ENCODE assay signal across 29 mouse cellular contexts in genomic region chr11:33998244-33998643, GRCm38 (mm10). TPM values are rescaled to one million over a fixed set of nuclear protein-coding genes. Genes with fewer than 3 reads are reported as not detected.
DNase-seq lines count a peak whose midpoint lies in the region; ATAC-seq lines count a peak whose summit lies in the region.
"Had no signal": no experiment of that assay in that cellular context is flagged by ENCODE, and none has a peak within 500 bp of the region (broad histone marks: within the 10 kb centered on the region; RNA-seq: fewer than 3 reads in every experiment).

No protein-coding gene starts in this region.

- DNase-seq in hindbrain, embryonic 10.5 days (ENCODE audit: low spot score), result no peak
- peak; percentile 22 for DNase-seq in testis, postnatal 10 days (ENCODE audit: low spot score)
- DNase-seq in testis, postnatal 14 days (ENCODE audit: low spot score), result no peak
- no peak for DNase-seq in layer of hippocampus, adult 8-10 months (ENCODE audit: low spot score in 2 of 2)
- DNase-seq: adrenal gland, postnatal 25 days; B cell, adult 2 months; cerebellum, adult 18-20 months; cerebellum, postnatal 10 days; heart, postnatal 14 days; kidney, adult 8-10 months; kidney, postnatal 10 days; liver; lung, adult 2 months; lung, postnatal 10 days; right cerebral cortex, postnatal 25 days; thymus, adult 18-20 months had no signal

- H3K9ac ChIP-seq in hindbrain, embryonic 16.5 days (ENCODE audit: low read depth, low read length), result peak overlapping the region; percentile 35; the same call in 1 of the 2 replicates
- no peak overlapping the region for H3K9ac ChIP-seq in midbrain, embryonic 15.5 days
- H3K9ac ChIP-seq in neural tube, embryonic 15.5 days (replicated peaks), result no peak overlapping the region
- H3K9ac ChIP-seq: embryonic facial prominence, embryonic 13.5 days; forebrain, embryonic 15.5 days; liver, embryonic 14.5 days; stomach, embryonic 15.5 days had no signal

- peak overlapping the region; percentile 39; the same call in 1 of the 2 replicates for H3K27ac ChIP-seq in hindbrain, embryonic 16.5 days (ENCODE audit: low read depth, low read length)
- H3K27ac ChIP-seq in hindbrain, embryonic 10.5 days, result no peak overlapping the region
- peak overlapping the region; percentile 41; the same call in 1 of the 2 replicates for H3K27ac ChIP-seq in midbrain, embryonic 15.5 days
- peak overlapping the region; percentile 33; the same call in 1 of the 2 replicates for H3K27ac ChIP-seq in neural tube, embryonic 15.5 days (replicated peaks)
- H3K27ac ChIP-seq: embryonic facial prominence, embryonic 13.5 days; forebrain, embryonic 10.5 days; forebrain, embryonic 15.5 days; liver, embryonic 14.5 days; macrophage; stomach, embryonic 15.5 days had no signal

- H3K27me3 ChIP-seq in hindbrain, embryonic 16.5 days (replicated peaks; ENCODE audit: control insufficient read depth, insufficient read depth, low read length), result no peaks in the 10 kb centered on the region
- H3K27me3 ChIP-seq in hindbrain, embryonic 10.5 days (ENCODE audit: insufficient read depth, poor library complexity, severe bottlenecking), result 0 out of 2 replicates have a peak, but pooled peaks cover 4% of the 10 kb centered on the region
- H3K27me3 ChIP-seq in midbrain, embryonic 15.5 days (replicated peaks), result no peaks in the 10 kb centered on the region
- no peaks in the 10 kb centered on the region for H3K27me3 ChIP-seq in neural tube, embryonic 15.5 days (replicated peaks)
- H3K27me3 ChIP-seq: forebrain, embryonic 15.5 days; stomach, embryonic 15.5 days had no signal

- H3K4me2 ChIP-seq in hindbrain, embryonic 16.5 days (ENCODE audit: low read length), result no peak overlapping the region
- no peak overlapping the region for H3K4me2 ChIP-seq in midbrain, embryonic 15.5 days
- H3K4me2 ChIP-seq in neural tube, embryonic 15.5 days, result no peak overlapping the region
- H3K4me2 ChIP-seq: embryonic facial prominence, embryonic 13.5 days; forebrain, embryonic 15.5 days; stomach, embryonic 15.5 days had no signal

- no peak overlapping the region for H3K4me3 ChIP-seq in hindbrain, embryonic 16.5 days (ENCODE audit: low read length)
- H3K4me3 ChIP-seq in hindbrain, embryonic 10.5 days, result no peak overlapping the region
- H3K4me3 ChIP-seq in midbrain, embryonic 15.5 days, result no peak overlapping the region
- no peak overlapping the region for H3K4me3 ChIP-seq in neural tube, embryonic 15.5 days (replicated peaks)
- H3K4me3 ChIP-seq: embryonic facial prominence, embryonic 13.5 days; forebrain, embryonic 10.5 days; forebrain, embryonic 15.5 days; stomach, embryonic 15.5 days had no signal

- 36% methylated on average over 10 of the region's 10 CpGs for WGBS in hindbrain, embryonic 16.5 days
- WGBS in hindbrain, embryonic 10.5 days, result 55% methylated on average over 10 of the region's 10 CpGs
- 27% methylated on average over 10 of the region's 10 CpGs for WGBS in midbrain, embryonic 15.5 days
- 47% methylated on average over 10 of the region's 10 CpGs for WGBS in neural tube, embryonic 15.5 days

- no peaks in the 10 kb centered on the region for H3K36me3 ChIP-seq in hindbrain, embryonic 16.5 days (ENCODE audit: control insufficient read depth, insufficient read depth, low read length)
- no peaks in the 10 kb centered on the region for H3K36me3 ChIP-seq in hindbrain, embryonic 10.5 days
- no peaks in the 10 kb centered on the region for H3K36me3 ChIP-seq in midbrain, embryonic 15.5 days (replicated peaks)
- H3K36me3 ChIP-seq in neural tube, embryonic 15.5 days, result no peaks in the 10 kb centered on the region
- H3K36me3 ChIP-seq: embryonic facial prominence, embryonic 13.5 days; forebrain, embryonic 10.5 days; forebrain, embryonic 15.5 days; stomach, embryonic 15.5 days had no signal

- peak; percentile 62 for ATAC-seq in hindbrain, embryonic 16.5 days
- 0 out of 2 replicates have a peak, but pooled peaks have one; percentile 39 for ATAC-seq in midbrain, embryonic 15.5 days (replicated peaks)
- no peak for ATAC-seq in neural tube, embryonic 15.5 days (ENCODE audit: low FRiP score)
- ATAC-seq: forebrain, embryonic 15.5 days; intestine, embryonic 16.5 days had no signal

- no peaks in the 10 kb centered on the region for H3K9me3 ChIP-seq in hindbrain, embryonic 16.5 days (ENCODE audit: control insufficient read depth, low read length)
- H3K9me3 ChIP-seq in hindbrain, embryonic 10.5 days, result no peaks in the 10 kb centered on the region
- H3K9me3 ChIP-seq in midbrain, embryonic 15.5 days, result no peaks in the 10 kb centered on the region
- no peaks in the 10 kb centered on the region for H3K9me3 ChIP-seq in neural tube, embryonic 15.5 days (replicated peaks)
- H3K9me3 ChIP-seq: embryonic facial prominence, embryonic 13.5 days; forebrain, embryonic 10.5 days; forebrain, embryonic 15.5 days; stomach, embryonic 15.5 days had no signal

- H3K4me1 ChIP-seq in hindbrain, embryonic 16.5 days (ENCODE audit: control insufficient read depth, insufficient read depth, low read depth, low read length), result peaks cover 8% of the 10 kb centered on the region
- peaks cover 4% of the 10 kb centered on the region; the same call in 1 of the 2 replicates for H3K4me1 ChIP-seq in hindbrain, embryonic 10.5 days (replicated peaks)
- peaks cover 15% of the 10 kb centered on the region for H3K4me1 ChIP-seq in midbrain, embryonic 15.5 days
- H3K4me1 ChIP-seq in neural tube, embryonic 15.5 days, result peaks cover 14% of the 10 kb centered on the region
- H3K4me1 ChIP-seq: stomach, embryonic 15.5 days had no signal

RNA-seq across cellular contexts. Expression of gene Kcnip1, which starts 5.3 kb away (rescaled TPM):
- 129 and 146 TPM in 2 replicates for polyA plus RNA-seq in hindbrain, embryonic 16.5 days (2015; fragmentation: Nextera tagmentation; extraction: Ambion mirVana)
- polyA plus RNA-seq in hindbrain, embryonic 10.5 days (2016; fragmentation: Nextera tagmentation; extraction: Ambion mirVana), result 6.1 and 9.5 TPM in 2 replicates
- polyA plus RNA-seq in midbrain, embryonic 15.5 days (2015; fragmentation: Nextera tagmentation; extraction: Ambion mirVana), result 86.6 and 92.9 TPM in 2 replicates
- polyA plus RNA-seq in neural tube, embryonic 15.5 days (2015; fragmentation: Nextera tagmentation; extraction: Ambion mirVana), result 129 and 147 TPM in 2 replicates
- total RNA-seq in layer of hippocampus, adult 8-10 months (2022), result 10 to 100 TPM; 17.4 to 21.0 (median 18.9) TPM
- total RNA-seq: common myeloid progenitor, adult 5-6 weeks; gastrocnemius, adult 8-10 months; heart, postnatal 14 days; neutrophil, adult 5-6 weeks had no signal
- polyA plus RNA-seq: macrophage had no signal

RNA-seq across cellular contexts. Expression of gene Kcnmb1, which starts 35.4 kb away (rescaled TPM):
- polyA plus RNA-seq in hindbrain, embryonic 16.5 days (2015; fragmentation: Nextera tagmentation; extraction: Ambion mirVana), result 0.20 and 0.52 TPM in 2 replicates
- 0.20 and 0.26 TPM in 2 replicates for polyA plus RNA-seq in hindbrain, embryonic 10.5 days (2016; fragmentation: Nextera tagmentation; extraction: Ambion mirVana)
- polyA plus RNA-seq in midbrain, embryonic 15.5 days (2015; fragmentation: Nextera tagmentation; extraction: Ambion mirVana), result 0.20 and 0.21 TPM in 2 replicates
- 0.36 and 0.45 TPM in 2 replicates for polyA plus RNA-seq in neural tube, embryonic 15.5 days (2015; fragmentation: Nextera tagmentation; extraction: Ambion mirVana)
- total RNA-seq in layer of hippocampus, adult 8-10 months (2022), result under 1 TPM; 0.40 to 0.47 (median 0.44) TPM
- total RNA-seq: common myeloid progenitor, adult 5-6 weeks; neutrophil, adult 5-6 weeks had no signal
- polyA plus RNA-seq: macrophage had no signal

RNA-seq across cellular contexts. Expression of gene Lcp2, which starts 48.5 kb away (rescaled TPM):
- 2.3 TPM in 2 replicates for polyA plus RNA-seq in hindbrain, embryonic 16.5 days (2015; fragmentation: Nextera tagmentation; extraction: Ambion mirVana)
- polyA plus RNA-seq in hindbrain, embryonic 10.5 days (2016; fragmentation: Nextera tagmentation; extraction: Ambion mirVana), result 2.7 and 3.0 TPM in 2 replicates
- polyA plus RNA-seq in midbrain, embryonic 15.5 days (2015; fragmentation: Nextera tagmentation; extraction: Ambion mirVana), result 2.6 and 4.0 TPM in 2 replicates
- polyA plus RNA-seq in neural tube, embryonic 15.5 days (2015; fragmentation: Nextera tagmentation; extraction: Ambion mirVana), result 2.0 and 7.3 TPM in 2 replicates
- 1 to 10 TPM; 3.0 to 9.8 (median 6.4) TPM for total RNA-seq in layer of hippocampus, adult 8-10 months (2022)
